Mouse (Mus musculus): ENCODE data around the gene Dock8.

Gene Dock8

GRCm38 (mm10) chr19:25123031-25123430, 123.7 kb downstream of the Dock8 start:
- DNase-seq (ENCODE audit: low read depth, low spot score), result no peak

GRCm38 (mm10) chr19:25123461-25123860, 124.1 kb downstream of the Dock8 start:
- no peak for DNase-seq (ENCODE audit: low read depth, low spot score)

DNA sequence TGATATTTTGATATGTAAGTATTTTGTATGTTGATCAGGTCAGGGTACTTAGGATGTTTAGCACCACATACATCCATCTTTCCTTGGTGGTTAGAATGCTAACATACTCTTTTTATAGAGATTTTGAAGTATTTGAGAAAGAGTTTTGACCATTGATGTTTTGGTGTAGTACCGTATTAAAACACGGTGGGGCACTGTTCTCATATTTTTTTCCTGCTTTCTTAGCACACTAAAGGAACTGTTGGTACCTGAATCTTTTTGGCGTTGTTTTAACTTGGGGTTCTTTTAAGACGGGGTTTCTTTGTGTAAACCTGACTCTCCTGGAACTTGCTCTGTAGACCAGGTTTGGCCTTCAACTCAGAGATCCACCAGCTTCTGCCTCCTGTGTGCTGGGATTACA, 133.0 kb downstream of the Dock8 start:
- peak; percentile 54 for DNase-seq (ENCODE audit: low read depth, low spot score)

- DNase-seq (ENCODE audit: low read depth, low spot score), result no peak
These were observed 134.6 kb downstream of the Dock8 start for GRCm38 (mm10) chr19:25133959-25134358.

- no peak for DNase-seq (ENCODE audit: low read depth, low spot score)
These were observed 136.8 kb downstream of the Dock8 start for GRCm38 (mm10) chr19:25136171-25136570.

DNA sequence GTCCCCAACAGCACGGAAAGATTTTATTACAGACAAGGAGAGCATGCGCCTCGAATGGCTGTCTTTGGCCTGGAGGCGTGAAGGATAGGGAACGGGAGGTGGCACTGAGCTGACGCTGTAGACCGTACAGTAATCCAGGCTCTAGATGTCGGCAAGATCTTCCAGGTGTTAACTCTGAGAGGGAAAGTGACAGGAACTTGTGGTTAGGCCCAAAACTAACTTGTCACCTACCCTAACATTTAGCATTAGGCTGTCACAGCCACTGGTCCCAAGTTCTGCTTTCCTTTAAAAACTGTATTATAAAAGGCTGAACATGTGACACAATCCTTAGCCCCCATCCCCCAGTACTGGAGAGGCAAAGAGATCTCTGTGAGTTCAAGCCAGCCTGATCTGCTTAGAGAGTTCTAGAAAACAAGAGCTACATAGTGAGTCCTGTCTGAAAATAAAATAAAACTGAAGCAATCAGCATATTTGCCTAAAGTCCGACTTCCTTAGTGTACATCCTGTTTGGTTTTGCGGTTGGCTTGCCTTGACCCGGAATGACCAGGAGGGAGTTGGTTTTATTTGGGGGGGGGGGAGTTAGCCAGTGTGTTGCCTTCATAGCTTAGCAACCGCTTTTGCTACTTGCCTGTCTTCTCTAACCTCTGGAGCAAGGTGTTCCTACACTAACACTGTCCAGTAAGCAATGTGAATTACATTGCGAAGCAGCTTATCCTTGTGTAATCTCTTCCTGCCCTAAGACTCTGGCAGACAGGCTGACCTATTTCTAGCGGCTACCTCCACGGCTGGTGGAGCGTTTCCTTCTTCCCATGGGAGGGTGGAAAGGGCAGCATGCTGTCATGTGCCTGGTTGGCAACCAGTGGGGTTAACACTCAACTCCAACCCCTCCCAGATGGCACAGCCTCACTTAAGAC, 138.8 kb downstream of the Dock8 start:
- no peak for DNase-seq (ENCODE audit: low read depth, low spot score)

GRCm38 (mm10) chr19:25144110-25145028, 145.0 kb downstream of the Dock8 start:
- DNase-seq (ENCODE audit: low read depth, low spot score), result no peak

DNA sequence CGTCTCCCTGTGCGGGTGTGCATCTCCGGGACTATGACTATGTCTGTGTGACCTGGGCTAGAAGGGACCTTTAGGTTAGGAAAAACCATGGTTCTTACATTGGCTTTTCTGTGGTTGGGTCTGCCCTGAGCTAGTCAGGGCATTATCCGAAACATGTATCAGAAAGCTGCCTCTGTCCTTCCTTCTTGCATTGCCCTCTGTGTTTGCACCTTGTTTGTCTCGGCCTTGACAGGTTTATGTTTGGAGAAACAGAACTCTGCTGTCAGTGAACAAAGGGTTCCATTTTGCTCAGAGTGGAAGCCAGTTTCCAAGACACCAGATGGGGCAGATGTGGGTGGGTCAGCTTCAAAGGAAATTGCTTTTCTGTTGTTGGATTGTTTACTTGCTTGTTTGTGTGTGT, 145.8 kb downstream of the Dock8 start:
- peak; percentile 47 for DNase-seq (ENCODE audit: low read depth, low spot score)

- no peak for DNase-seq (ENCODE audit: low read depth, low spot score)
These were observed 146.8 kb downstream of the Dock8 start for GRCm38 (mm10) chr19:25146122-25146521.

- DNase-seq (ENCODE audit: low read depth, low spot score), result no peak
These were observed 150.5 kb downstream of the Dock8 start for GRCm38 (mm10) chr19:25149788-25150187.

DNA sequence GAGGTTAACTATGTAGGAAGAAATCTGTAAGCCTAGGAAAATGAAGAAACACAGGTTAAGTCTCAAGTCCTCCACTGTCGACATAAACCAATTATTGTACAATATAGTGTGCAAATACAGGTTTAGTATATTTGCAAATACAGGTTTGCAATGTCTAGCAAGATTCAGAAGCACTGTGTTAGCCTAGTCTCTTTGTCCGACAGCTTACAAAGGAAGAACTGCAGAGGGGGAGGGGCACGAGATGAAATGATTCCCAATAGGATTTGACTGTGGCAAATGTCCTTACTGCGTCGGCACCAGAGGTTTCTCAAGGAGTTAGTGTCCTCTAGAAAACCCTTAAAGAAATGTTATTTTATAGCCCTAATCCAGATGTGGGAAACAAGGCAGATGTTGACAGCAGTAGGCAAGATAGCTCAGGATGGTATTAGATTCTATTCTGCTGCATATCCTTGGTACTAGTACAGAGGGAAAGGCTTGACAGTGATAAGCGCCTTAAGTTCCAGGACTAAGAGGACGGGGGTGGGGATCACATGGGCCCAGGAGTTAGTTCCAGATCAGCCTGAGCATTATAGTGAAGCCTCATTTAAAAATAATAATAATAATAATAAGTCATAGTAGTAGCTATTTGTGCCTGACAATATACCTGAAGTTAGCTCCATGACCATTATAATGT, 155.3 kb downstream of the Dock8 start:
- DNase-seq (ENCODE audit: low read depth, low spot score), result no peak

DNA sequence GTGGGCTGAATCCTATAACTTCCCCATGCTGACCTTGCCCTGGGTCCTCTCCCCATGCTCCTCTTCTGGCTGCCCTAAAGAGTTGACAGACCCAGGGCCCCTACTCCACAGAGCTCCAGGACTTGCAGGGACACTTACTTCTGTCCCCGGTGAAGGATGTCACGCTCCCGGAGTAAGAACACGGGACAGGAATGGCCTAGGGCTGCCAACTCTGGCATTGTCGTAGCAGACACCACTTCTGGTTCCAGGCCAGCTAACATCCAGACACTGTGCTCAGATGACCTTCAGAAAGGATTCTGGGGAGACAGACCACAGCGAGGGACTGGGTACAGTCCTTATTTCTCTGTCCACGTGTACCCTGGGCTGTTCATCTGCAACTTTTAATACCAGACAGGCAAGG, 155.9 kb downstream of the Dock8 start:
- no peak for DNase-seq (ENCODE audit: low read depth, low spot score)

- no peak for DNase-seq (ENCODE audit: low read depth, low spot score)
These were observed 156.4 kb downstream of the Dock8 start for GRCm38 (mm10) chr19:25155709-25156108.

- DNase-seq (ENCODE audit: low read depth, low spot score), result no peak
These were observed 162.9 kb downstream of the Dock8 start for GRCm38 (mm10) chr19:25162270-25162669.

DNA sequence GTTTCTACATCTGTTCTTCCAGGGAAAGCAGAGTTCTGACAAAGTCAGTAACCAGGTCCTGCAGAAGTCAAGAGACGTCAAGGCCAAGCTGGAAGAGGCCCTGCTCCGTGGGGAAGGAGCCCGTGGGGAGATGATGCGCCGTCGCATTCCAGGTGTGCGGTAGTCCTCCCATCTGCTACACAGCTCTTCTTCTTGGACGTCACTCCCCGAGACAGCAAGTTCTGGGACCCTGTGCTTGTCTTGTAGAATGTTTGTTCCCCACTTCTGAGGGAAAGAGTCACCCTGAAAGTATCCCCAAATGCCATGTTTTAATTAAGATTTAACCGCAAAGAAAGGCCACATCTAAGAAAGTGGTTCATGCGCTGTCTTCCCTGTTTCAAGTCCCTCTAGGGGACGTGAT, 164.1 kb downstream of the Dock8 start:
- DNase-seq (ENCODE audit: low read depth, low spot score), result no peak

DNA sequence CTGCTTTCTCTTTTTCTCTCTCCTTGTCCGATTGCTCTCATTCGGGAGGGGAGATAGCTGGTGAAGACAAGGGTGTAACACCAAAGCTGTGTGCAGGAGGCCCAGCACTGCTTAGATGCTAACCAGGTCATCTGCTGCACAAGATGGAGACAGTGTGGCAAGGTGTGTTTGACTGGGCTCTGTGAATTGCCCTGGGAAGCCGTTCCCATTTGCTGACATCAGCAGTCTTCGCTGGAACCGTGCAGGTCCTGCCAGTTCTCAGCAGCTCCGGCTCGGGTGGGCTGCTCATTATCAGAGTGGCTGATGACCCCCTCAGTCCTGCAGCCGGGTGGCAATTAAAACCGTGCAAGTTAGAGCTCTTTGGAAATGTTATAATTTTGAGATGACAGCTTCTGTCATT, 167.1 kb downstream of the Dock8 start:
- DNase-seq (ENCODE audit: low read depth, low spot score), result no peak

- DNase-seq (ENCODE audit: low read depth, low spot score), result no peak
These were observed 172.1 kb downstream of the Dock8 start for GRCm38 (mm10) chr19:25171395-25171794.

DNA sequence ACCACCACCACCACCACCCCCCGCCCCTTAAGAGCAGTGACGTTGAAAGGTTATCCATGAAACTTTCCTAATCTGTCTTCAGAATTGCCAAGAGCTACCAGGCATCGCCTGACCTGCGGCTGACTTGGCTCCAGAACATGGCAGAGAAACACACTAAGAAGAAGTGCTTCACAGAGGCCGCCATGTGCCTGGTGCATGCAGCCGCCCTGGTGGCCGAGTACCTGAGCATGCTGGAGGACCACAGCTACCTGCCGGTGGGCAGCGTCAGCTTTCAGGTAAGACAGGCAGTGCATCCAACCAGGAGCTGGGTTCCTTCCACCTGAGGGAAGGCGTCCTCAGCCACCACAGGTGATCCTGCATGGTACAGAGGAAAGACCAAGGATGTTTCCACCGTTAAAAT, 177.4 kb downstream of the Dock8 start:
- DNase-seq (ENCODE audit: low read depth, low spot score), result no peak

- DNase-seq (ENCODE audit: low read depth, low spot score), result no peak
These were observed 180.7 kb downstream of the Dock8 start for GRCm38 (mm10) chr19:25180024-25180423.

GRCm38 (mm10) chr19:25180547-25180946, 181.2 kb downstream of the Dock8 start:
- no peak for DNase-seq (ENCODE audit: low read depth, low spot score)

DNA sequence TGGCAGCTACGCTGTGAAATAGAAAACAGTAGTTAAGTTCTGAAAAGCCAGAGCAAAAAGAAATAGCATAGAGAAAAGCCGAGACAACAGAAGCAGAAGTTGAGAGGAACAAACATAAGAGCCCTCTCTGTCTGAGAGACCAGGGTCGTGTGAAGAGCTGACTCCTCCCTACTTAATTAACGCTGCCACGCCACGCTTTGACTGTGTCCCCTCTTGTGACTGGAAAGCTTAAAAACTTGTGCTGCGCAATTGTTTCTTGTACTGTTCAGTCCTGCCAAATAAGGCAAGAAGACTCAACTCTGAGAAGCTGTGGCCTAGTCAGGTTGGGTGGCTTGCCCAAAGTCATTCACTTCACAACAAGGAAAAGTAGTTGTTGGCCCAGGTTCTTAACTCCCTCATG, 184.7 kb downstream of the Dock8 start:
- DNase-seq (ENCODE audit: low read depth, low spot score), result no peak

GRCm38 (mm10) chr19:25186316-25186715, 187.0 kb downstream of the Dock8 start:
- no peak for DNase-seq (ENCODE audit: low read depth, low spot score)
